Mouse (Mus musculus) stomach, embryonic 14.5 days (tissue): ENCODE results near the gene Igfbp2. TPM values are rescaled to one million over a fixed set of nuclear protein-coding genes. Genes with fewer than 3 reads are reported as not detected.

ENCODE experiments used
- ATAC-seq: fragments of 200-750 bp; cut with Nextera tagmentation; 2 replicates; pipeline ENCODE4 v1.8.0; 2017; ENCODE audit warnings: low read depth, moderate TSS enrichment; ENCODE audit not compliant: insufficient number of reproducible peaks, insufficient read depth, low FRiP score
- H3K27ac ChIP-seq: fragments of 300-500 bp; sonication (generic); 2 replicates; pipeline ENCODE4 v1.5.1; 2014; ENCODE audit warnings: mild to moderate bottlenecking, low read length, moderate library complexity, mixed read lengths
- H3K27me3 ChIP-seq: fragments of 300-500 bp; sonication (generic); 2 replicates; pipeline ENCODE4 v1.6.1; 2014; ENCODE audit warnings: low read length, control low read depth, mixed read lengths; ENCODE audit not compliant: control insufficient read depth, insufficient read depth
- H3K36me3 ChIP-seq: fragments of 300-500 bp; sonication (generic); 2 replicates; pipeline ENCODE4 v1.6.1; 2014; ENCODE audit warnings: mild to moderate bottlenecking, control low read depth, low read length, moderate library complexity, mixed read lengths; ENCODE audit not compliant: control insufficient read depth, insufficient read depth
- H3K4me1 ChIP-seq: fragments of 300-500 bp; sonication (generic); 2 replicates; pipeline ENCODE4 v1.6.1; 2014; ENCODE audit warnings: low read length, control low read depth, mixed read lengths; ENCODE audit not compliant: control insufficient read depth, insufficient read depth
- H3K4me2 ChIP-seq: fragments of 300-500 bp; sonication (generic); replicated peaks from 2 replicates; pipeline ENCODE4 v1.6.1; 2014; ENCODE audit warnings: low read depth, low read length, control low read depth
- H3K4me3 ChIP-seq: fragments of 300-500 bp; sonication (generic); 2 replicates; pipeline ENCODE4 v1.5.1; 2014; ENCODE audit warnings: low read depth, low read length, control low read depth
- H3K9ac ChIP-seq: fragments of 300-500 bp; sonication (generic); replicated peaks from 2 replicates; pipeline ENCODE4 v1.6.1; 2014; ENCODE audit warnings: low read depth, mild to moderate bottlenecking, control low read depth, low read length, moderate library complexity, mixed read lengths
- H3K9me3 ChIP-seq: fragments of 300-500 bp; sonication (generic); 2 replicates; pipeline ENCODE4 v1.6.1; 2016; ENCODE audit warnings: low read depth, low read length, control low read depth; ENCODE audit not compliant: control insufficient read depth
- WGBS: fragments of 180-500 bp; shearing (Covaris S2); extraction: QIAGEN DNeasy Blood & Tissue Kit; methylation state at CpG from one replicate; pipeline ENCODE4 v1.1.7; 2014; 5-methylcytosine and 5-hydroxymethylcytosine counted together
- polyA plus RNA-seq: library from polyadenylated mRNA; unstranded; fragments of >200 nt; fragmentation: Nextera tagmentation; extraction: Ambion mirVana; gene quantifications from 2 replicates; pipeline ENCODE4 v1.2.1, GENCODE M21; 2014

Gene Igfbp2
- polyA plus RNA-seq, 1 experiment from 2014 or later: 631 TPM

GRCm38 (mm10) chr1:72809304-72809703 is 15.0 kb upstream of the Igfbp2 start:
- H3K9me3 ChIP-seq: no peaks in the 10 kb centered on the region
- no peak overlapping the region for H3K4me3 ChIP-seq
- 74% methylated on average over 7 of the region's 7 CpGs for WGBS
- no peaks in the 10 kb centered on the region for H3K27me3 ChIP-seq
- no peak overlapping the region for H3K9ac ChIP-seq
- ATAC-seq: no peak
- H3K36me3 ChIP-seq: no peaks in the 10 kb centered on the region
- H3K4me1 ChIP-seq: peaks cover 28% of the 10 kb centered on the region
- H3K27ac ChIP-seq: no peak overlapping the region
- no peak overlapping the region for H3K4me2 ChIP-seq

- Histone ChIP-seq H3K4me3 (no peak overlapping the region), H3K9ac (no peak overlapping the region), H3K4me1 (peaks cover 28% of the 10 kb centered on the region), H3K27ac (no peak overlapping the region), H3K9me3 (no peaks in the 10 kb centered on the region), H3K36me3 (no peaks in the 10 kb centered on the region), H3K4me2 (no peak overlapping the region), H3K27me3 (no peaks in the 10 kb centered on the region)
- 89% methylated on average over 7 of the region's 7 CpGs for WGBS
- no peak for ATAC-seq
Measured at GRCm38 (mm10) chr1:72809951-72810675, 14.2 kb upstream of the Igfbp2 start.

- Histone ChIP-seq H3K4me1 (peaks cover 21% of the 10 kb centered on the region), H3K9ac (no peak overlapping the region), H3K9me3 (no peaks in the 10 kb centered on the region), H3K36me3 (no peaks in the 10 kb centered on the region), H3K27ac (no peak overlapping the region), H3K27me3 (no peaks in the 10 kb centered on the region), H3K4me2 (no peak overlapping the region), H3K4me3 (no peak overlapping the region)
- no peak for ATAC-seq
- WGBS: 89% methylated on average over 3 of the region's 3 CpGs
Measured at GRCm38 (mm10) chr1:72811061-72811460, 13.2 kb upstream of the Igfbp2 start.

- H3K4me1 ChIP-seq: peaks cover 14% of the 10 kb centered on the region
- H3K9ac ChIP-seq: no peak overlapping the region
- H3K27ac ChIP-seq: peak overlapping the region; percentile 63; the same call in 1 of the 2 replicates
- no peaks in the 10 kb centered on the region for H3K27me3 ChIP-seq
- ATAC-seq: no peak
- H3K36me3 ChIP-seq: no peaks in the 10 kb centered on the region
- WGBS: 42% methylated on average over 5 of the region's 5 CpGs
- H3K9me3 ChIP-seq: no peaks in the 10 kb centered on the region
- no peak overlapping the region for H3K4me3 ChIP-seq
- H3K4me2 ChIP-seq: no peak overlapping the region
Measured at GRCm38 (mm10) chr1:72813089-72813638, 11.1 kb upstream of the Igfbp2 start.

GRCm38 (mm10) chr1:72813639-72814403 is 10.5 kb upstream of the Igfbp2 start:
- no peaks in the 10 kb centered on the region for H3K36me3 ChIP-seq
- peak overlapping the region; percentile 63; the same call in 1 of the 2 replicates for H3K27ac ChIP-seq
- 9% methylated on average over 6 of the region's 6 CpGs for WGBS
- no peak overlapping the region for H3K4me2 ChIP-seq
- no peaks in the 10 kb centered on the region for H3K9me3 ChIP-seq
- ATAC-seq: 0 out of 2 replicates have a peak, but pooled peaks have one; percentile 33
- no peaks in the 10 kb centered on the region for H3K27me3 ChIP-seq
- H3K4me3 ChIP-seq: no peak overlapping the region
- H3K4me1 ChIP-seq: peaks cover 14% of the 10 kb centered on the region
- H3K9ac ChIP-seq: no peak overlapping the region

GRCm38 (mm10) chr1:72815184-72815583 is 9.1 kb upstream of the Igfbp2 start:
- H3K4me2 ChIP-seq: no peak overlapping the region
- H3K36me3 ChIP-seq: no peaks in the 10 kb centered on the region
- no peaks in the 10 kb centered on the region for H3K9me3 ChIP-seq
- ATAC-seq: peak; percentile 35; the same call in 1 of the 2 replicates
- no peak overlapping the region for H3K9ac ChIP-seq
- 58% methylated on average over 5 of the region's 5 CpGs for WGBS
- no peak overlapping the region for H3K27ac ChIP-seq
- peaks cover 14% of the 10 kb centered on the region for H3K4me1 ChIP-seq
- no peak overlapping the region for H3K4me3 ChIP-seq
- H3K27me3 ChIP-seq: no peaks in the 10 kb centered on the region

- H3K4me2 ChIP-seq: no peak overlapping the region
- 88% methylated on average over 3 of the region's 3 CpGs for WGBS
- no peak overlapping the region for H3K9ac ChIP-seq
- no peaks in the 10 kb centered on the region for H3K36me3 ChIP-seq
- H3K27me3 ChIP-seq: no peaks in the 10 kb centered on the region
- H3K4me3 ChIP-seq: no peak overlapping the region
- peaks cover 14% of the 10 kb centered on the region for H3K4me1 ChIP-seq
- H3K9me3 ChIP-seq: no peaks in the 10 kb centered on the region
- no peak overlapping the region for H3K27ac ChIP-seq
- ATAC-seq: no peak
Measured at GRCm38 (mm10) chr1:72815616-72816015, 8.7 kb upstream of the Igfbp2 start.

GRCm38 (mm10) chr1:72819995-72820394 is 4.3 kb upstream of the Igfbp2 start:
- Histone ChIP-seq H3K4me1 (peaks cover 3% of the 10 kb centered on the region; the same call in 1 of the 2 replicates), H3K27ac (no peak overlapping the region), H3K36me3 (no peaks in the 10 kb centered on the region), H3K9me3 (no peaks in the 10 kb centered on the region), H3K4me3 (no peak overlapping the region), H3K9ac (no peak overlapping the region), H3K27me3 (no peaks in the 10 kb centered on the region), H3K4me2 (no peak overlapping the region)
- 85% methylated on average over 6 of the region's 6 CpGs for WGBS
- ATAC-seq: no peak
